Mouse (Mus musculus): ENCODE results near the gene Tmprss11e.
A peak's percentile ranks its signal among the peaks of the same experiment; 100 is the strongest.

The Tmprss11e gene

DNA sequence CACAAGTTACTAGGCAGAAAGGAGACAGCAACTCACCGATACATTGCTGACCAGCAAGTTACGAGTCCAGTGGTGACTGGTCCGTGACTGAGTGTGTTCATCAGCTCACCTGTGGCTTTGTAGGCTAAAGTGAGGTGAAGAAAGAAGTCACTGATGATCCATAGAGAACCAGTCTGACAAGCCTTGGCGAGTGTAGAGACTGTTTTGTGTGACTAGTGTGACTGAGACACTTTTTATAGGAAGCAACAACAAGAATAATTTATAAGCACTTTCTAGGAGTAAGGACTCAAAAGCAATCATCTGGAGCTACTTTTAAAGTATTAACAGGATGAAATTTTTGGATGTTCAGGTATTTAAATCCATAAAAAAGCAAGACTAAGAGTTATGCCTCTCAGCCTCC is at the start of gene Tmprss11e:
Gene Tmprss11e, minus strand, starts transcription at position 101 of the 400 bp plus-strand sequence.
- DNase-seq = no peak

DNA sequence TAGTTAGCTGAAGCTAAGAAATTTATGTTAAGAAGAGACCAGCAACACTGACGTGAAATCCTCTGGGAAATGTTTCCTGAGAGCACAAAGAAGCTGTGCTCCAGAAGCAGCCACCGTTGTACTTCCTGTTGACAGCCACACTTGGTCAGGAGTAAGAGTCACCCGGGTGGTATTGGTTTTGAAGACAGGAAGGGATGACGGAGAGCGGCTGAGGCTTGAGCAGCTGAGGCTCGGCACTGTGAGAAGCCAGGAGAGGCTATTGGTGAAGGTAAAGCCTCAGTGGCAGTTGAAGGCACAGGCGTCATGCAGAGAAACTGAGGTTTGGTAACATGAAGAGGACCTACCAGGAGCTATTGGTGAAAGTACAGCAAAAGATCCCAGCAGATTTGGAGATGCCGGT is 47.2 kb upstream of the Tmprss11e start:
- DNase-seq = peak; percentile 9

DNA sequence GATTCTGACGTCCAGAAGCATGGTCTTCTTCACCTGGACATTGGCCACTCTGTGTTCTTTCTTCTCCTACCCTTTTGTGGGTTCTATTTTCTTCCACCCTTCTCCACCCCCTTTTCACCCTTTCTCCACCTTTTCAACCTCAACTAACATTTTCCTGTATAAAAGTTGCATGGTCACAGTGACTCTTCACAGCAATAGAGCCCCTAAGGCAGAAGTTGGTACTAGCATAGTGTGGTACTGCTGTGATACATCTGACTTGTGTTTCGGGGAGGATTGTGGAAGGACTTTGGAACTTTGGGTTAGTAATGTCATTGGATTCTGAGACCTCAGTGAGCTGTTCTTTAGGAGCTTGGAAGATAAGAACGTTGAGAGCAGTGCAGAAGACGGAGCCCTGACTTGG is 46.6 kb upstream of the Tmprss11e start:
- no peak for DNase-seq

DNA sequence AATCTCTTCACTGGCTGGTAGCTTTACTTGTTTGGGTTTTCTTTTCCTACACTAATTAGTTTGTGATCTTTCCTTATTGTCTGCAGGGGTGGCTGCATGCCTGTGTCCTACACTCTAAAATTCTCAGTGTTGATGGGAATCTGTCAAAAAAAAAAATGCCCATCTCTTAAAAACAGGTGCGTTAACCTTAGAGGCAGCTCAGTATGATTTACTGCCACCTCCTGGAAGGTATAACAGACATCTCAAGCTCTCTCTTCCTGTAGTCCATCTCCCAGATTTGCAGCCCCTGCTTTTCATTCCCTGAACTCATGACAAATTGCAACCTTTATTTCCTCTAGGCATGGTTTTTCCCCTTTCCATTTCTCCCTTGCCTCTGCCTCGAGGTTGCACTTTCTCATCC is 44.3 kb upstream of the Tmprss11e start:
- DNase-seq = no peak

DNA sequence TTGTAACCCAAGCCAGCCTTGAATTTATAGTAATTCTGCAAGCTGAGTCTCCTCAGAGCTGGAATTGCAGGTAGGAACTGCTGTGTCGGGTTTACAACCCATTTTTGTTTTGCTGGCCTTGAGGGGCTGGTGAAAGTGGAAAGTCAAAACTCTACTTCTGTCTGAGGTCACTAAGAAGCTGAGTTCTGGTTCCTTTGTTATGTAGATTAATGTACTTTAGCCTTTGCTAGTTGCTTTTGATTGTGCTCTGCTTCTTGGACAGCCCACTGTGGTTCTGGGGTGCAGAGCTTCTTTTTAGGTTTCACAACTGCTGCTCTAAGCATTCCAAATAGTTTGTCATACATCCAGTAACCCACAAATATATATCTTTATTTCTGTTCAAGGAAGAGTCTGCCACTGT is 41.2 kb upstream of the Tmprss11e start:
- no peak for DNase-seq

DNA sequence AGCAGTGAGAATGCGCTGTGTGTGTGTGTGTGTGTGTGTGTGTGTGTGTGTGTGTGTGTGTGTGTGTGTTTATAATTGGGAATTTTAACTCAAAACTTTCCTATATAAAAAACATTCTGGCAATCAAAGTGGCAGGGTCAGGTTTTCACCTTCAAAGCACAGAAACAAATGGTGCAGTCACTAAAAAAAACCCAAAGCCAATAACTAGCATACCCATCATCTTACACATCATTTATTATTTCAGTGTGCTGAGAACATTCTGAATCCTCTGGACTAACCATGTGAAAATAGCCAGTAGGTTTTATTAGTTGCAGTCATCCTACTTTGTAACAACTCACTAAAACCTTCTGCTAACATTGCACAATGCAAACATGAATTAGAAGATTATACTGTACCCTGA is 38.6 kb upstream of the Tmprss11e start:
- no peak for DNase-seq

DNA sequence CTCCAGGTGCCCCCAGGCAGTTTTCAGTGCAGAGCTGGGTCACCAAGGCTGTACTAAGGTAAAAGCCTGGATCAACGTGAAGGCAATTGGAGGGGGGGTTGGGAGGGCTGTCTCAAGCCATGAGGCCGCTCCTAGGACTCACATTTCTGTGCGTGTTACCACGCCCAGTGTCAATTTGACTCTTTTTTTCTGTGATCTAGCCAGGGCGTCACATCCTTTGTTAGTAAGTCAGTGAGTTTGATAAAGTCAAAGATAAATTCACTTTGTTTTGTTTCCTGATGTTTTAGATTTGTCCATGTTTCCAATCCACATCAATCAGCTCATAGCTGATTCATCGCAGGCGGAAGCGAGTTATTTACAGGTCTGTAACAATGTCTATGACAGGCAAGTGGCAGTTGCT is 37.4 kb upstream of the Tmprss11e start:
- no peak for DNase-seq

DNA sequence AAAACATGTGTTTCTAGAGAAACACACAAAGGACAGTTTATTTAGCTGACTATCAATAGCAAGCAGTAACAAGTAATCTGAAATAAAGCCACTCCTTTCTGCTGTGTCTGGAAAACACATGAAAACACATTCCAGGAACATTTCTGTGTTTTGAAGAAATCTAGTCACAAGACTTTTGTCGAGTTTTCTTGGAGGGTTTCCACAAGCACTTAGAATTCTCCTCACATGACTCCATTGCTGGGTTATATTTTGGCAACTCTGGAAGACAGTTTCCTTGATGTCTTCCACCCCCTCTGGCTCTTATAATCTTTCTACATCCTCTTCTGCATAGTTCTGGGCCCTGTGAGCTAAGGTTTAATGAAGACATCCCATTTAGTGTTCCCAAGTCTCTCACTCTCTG is 32.9 kb upstream of the Tmprss11e start:
- no peak for DNase-seq

DNA sequence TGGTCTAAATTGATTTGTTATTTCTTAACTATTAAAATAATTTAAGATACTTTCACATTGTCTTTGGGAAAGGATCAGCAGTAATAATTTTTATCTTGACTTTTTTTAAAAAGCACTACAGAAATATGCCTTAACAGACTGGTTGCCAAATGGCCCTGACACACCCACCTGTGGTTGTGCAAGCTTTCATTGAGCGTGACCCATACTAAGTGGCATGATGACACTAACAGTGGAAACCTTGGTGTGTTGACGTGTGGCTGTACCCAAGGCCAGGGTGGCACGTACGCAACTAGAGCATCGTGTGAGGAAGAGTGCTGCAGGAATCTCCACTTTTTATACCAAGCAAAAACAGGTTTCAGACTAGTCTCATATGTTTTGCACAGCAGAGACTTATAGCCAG is 31.3 kb upstream of the Tmprss11e start:
- no peak for DNase-seq

DNA sequence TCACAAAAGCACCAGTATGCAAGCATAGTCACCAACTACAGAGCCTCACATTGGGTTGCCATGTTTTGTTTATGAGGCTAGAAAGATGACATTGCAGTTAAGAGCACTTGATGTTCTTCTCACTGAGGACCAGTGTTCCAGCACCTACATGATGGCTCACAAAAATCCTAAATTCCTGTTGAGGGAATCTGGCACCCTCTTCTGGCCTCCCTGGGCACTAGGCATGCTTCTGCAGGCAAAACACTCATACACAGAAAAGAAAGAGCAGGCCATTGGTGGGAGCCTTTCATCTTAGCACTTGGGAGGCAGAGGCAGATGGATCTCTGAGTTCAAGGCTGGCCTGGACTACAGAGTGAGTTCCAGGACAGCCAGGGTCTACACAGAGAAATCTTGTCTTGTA is 25.4 kb upstream of the Tmprss11e start:
- no peak for DNase-seq

DNA sequence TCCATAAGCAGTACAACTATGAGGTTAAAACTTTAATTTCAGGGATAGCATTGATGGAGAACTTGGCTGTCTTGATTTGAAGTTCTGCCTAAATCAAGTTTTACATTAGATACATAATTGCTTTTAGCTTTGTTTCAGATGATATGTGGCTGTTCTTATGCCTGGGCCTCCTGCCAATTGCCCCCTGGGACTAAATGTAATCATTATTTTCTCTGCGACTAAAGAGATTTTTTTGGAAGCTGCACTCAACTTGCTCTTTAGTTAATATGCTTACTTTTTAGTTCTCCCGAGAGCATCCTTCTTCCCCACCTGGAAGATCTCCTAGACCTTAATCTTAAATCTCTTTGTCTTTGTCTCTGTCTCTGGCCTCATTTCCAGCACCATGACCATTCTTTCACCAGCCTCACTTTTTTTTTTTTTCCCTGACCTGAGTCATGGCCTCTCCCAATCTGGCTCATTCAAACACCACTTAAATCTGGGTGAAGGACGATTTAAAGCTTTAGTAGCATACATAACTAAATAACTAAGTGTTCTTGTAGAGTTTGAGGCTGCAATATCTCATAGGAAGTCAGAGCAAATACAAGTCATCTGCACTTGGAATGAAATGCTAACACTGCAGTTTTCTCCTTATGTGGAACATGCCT is 23.5 kb upstream of the Tmprss11e start:
- no peak for DNase-seq

DNA sequence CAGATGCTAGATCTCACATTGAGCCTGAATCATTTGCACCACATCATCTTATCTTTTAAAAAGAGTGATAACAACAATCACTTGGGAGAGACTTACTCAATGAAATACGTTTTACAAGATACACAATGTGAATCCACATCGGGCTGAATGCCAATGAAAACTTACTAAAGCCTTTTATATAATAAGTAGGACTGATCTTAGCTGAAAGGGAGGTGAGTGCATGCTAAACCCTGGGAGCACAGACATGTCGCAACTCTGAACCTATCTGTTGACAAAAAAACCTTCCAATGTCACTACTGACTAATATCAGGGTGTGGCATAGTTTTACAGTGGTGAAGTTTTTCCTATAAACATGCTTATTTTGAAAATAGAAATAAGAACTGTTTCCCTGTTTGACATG is 2.8 kb downstream of the Tmprss11e start:
- DNase-seq = no peak

DNA sequence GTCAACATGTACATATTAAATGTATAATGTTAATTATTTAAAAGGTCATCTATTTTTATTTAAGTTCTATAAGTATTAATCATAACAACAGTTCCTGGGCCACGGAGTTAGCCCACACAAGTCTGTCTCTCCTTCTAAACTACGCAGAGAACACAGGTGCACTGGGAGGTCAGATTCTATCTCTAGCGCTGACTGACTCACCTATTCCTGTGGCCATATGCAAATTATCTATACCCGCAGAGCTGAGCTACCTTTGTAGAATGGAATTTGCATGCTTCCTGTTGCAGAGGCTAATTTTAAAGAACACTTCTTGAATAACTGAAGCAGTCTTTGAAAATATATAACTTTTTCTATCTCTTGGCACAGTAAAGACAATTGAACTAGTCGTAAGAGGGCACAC is 4.5 kb downstream of the Tmprss11e start:
- DNase-seq = no peak

DNA sequence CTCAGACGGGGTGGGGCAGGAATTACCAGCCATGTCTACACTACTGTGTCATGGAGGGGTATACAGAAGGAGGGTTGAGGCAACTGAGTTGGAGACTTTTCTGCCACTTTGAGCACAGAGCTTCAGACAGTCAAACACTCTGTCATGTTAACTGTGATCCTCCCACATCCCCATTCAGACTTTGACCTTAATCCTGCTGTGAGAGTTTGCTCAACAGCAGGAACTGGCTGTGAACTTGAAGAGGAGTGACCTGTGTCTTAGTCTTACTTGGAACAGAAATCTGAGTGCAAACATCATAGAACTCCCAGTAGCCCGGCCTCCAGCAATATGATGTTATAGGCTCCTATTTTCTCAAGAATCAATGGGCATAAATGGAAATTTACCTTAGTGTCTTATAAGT is 9.8 kb downstream of the Tmprss11e start:
- no peak for DNase-seq

DNA sequence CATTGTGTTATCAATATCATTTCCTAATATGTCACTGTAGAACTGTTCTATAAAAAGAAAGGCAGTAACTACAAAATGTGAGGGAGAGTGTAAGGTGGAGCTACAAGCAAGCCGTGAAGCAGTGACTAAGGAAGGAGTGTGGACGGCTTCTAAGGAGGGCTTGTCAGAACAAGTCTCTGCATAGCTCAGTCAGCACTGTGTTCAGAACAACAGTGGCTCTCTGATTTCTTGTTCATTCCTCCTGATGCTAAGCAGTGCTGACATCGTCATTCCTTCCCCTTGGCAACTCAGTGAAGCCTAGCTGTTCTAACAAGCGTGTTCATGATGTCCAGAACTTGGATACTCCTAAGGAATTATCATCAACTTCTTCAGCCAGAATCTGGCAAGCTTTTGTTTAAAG is 15.0 kb downstream of the Tmprss11e start:
- no peak for DNase-seq

DNA sequence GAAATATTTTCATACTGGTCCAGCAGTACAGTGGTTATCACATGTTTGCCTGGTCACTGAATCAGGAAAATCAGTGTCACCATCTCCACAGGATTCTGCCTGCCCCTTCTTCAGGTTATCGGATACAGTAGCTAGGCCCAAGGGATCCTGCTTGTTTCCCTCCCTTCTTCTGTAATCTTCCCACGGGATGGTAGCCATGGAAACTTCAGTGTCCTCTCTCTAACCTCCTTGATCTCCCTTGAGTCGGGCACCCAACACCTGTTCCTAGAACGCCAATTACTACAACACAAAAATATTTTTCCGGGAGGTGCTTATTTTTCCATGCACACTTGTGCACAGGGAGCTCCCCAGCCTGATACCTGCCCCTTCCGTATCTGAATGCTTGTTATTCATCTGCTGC is 17.0 kb downstream of the Tmprss11e start:
- DNase-seq = no peak

DNA sequence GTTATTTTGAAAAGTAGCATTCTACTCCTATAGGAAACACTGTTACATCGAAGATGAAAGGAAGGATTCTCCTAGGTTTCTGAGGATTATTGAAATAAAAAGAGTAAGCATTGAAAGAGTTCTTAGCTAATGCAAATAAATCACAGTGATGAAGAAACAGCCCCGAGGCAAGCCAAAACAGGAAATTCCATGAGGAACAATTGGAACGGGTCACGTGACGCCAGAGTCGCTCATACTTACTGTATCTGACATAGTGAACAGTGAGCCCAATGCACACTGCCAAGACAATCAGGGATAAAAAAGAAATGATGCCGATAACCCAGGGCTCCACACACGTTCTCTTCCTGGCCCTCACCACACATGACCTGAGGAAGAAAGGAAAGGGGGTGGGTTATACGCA is 18.6 kb downstream of the Tmprss11e start:
- no peak for DNase-seq

DNA sequence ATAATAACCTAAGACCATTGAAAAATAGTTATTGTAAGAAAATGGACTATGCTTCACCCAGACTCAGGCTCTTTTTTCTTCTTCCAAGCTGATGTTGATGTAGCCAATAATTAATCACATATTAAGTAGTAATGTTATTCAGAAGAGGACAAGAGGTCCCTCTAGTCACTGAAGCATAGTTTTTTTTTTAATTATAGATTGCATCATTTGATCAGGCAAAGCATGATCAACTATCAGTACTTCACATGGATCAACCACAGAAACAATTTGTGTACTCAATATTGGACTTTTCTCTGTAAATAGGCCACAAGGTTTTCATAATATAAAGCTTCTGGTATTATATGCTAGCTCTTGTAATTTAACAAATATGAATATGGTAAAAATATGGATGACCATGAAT is 20.6 kb downstream of the Tmprss11e start:
- no peak for DNase-seq

DNA sequence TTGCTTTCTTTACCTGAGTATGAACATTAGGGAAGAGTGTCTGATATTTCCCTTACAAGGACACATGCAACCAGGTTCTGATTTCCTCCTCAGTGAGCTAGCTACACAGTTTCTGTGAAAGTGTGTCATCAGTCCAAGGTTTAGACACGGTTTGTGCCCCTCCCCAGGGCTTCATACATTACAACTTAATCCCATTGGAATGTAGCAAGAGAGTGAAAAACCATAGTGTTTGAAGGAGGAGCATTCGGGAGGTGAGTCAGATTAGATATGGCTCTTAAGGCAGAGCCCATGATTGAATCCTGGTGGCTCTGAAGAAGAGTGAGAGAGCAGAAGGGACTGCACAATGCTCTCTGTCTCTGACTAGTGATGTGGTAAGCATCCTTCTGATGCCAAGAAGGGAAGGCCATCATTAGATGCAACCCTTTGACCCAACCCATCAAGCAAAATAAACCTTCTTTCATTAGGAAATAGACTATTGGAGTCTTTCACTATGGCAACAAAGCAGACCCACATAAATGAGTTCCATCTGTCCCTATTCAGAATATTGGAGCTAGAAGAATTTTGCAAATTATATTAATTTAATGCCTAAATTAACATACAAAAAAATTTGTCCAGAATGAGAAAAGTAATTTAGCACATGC is 22.7 kb downstream of the Tmprss11e start:
- no peak for DNase-seq

DNA sequence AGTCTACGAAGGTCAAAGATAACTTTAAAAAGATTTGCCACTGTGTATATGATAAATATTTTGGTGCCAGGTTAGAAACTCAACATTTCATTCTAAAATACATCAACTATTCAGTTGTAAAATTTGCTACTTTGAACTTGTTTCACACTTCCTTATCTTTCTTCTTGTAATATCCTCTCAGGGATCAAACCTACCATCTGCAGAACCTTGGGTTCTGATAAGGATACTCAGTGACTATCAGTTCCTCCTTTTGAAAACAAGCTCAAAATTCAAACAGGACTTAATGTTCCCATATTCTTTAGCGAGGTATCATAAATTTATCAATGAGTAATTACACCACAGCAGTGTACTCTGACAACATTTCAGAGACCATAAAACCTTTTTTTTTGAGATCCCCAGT is 30.6 kb downstream of the Tmprss11e start:
- no peak for DNase-seq

DNA sequence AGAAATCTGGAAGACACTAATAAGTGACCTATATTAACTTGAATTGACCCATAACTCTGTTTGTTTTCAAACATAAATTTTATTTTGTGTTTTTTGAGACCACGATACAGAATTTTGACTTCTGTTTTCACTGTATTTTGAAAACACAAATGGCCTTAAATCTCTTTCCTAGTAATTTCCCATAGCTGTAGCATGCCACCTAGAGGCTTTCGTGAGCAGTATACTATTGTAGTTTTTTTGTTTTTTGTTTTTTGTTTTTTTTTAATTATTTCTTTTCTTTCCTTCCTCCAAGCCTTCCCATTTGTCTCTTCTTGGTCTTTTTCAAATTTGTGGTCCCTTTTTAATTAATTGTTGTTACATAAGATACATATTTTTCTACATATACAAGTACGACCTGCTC is 40.7 kb downstream of the Tmprss11e start:
- DNase-seq = no peak

DNA sequence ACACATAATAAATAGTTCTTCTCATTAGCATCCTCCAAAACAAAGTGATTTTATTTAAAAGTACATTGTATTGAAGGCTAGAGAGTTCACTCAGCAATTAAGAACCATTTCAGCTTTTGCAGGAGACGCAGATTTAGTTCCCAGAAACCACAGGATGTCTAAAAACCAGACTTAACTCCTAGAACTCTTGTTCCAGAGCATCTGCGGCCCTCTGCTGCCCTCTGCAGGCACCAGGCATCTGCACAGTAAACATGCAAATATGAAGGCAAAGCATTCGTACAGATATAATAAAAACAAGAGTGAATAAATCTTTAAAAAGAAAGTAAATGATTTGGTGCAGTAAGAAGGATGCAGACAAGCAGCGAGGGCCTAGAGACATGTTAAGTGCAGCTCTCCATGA is 60.9 kb downstream of the Tmprss11e start:
- DNase-seq = peak; percentile 64

DNA sequence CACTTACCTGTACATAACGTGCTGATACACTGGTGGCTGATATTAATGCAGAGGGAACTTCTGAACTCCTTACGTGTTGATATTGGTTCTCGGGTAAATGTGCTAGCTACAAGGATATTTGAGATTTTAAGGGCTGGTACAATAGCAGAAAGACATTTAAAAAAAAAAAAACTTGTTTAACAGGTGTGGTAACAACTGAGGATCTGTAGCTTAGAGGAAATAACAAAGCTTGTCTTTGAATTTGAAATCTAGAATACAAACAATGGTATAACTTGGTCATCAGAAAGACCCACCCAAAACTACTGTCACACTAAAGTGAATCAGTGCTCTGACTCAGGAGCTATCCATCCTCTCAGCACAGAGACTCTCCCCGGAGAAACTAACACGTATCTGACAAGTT is 69.4 kb downstream of the Tmprss11e start, which contains the start of gene Tmprss11b:
Gene Tmprss11b, minus strand, starts transcription at position 101 of the 400 bp plus-strand sequence.
- no peak for DNase-seq

Measured in thymus, postnatal 4 days (tissue).